Mouse (Mus musculus) mature B cell (primary cell): ENCODE measurements around the gene H6pd.

ENCODE experiments used
- in situ Hi-C: fragments of 300-500 bp; cut with MboI; formaldehyde crosslinking; loops from 2 replicates; pipeline ENCODE4 v1.14.3; 2019

H6pd gene

DNA sequence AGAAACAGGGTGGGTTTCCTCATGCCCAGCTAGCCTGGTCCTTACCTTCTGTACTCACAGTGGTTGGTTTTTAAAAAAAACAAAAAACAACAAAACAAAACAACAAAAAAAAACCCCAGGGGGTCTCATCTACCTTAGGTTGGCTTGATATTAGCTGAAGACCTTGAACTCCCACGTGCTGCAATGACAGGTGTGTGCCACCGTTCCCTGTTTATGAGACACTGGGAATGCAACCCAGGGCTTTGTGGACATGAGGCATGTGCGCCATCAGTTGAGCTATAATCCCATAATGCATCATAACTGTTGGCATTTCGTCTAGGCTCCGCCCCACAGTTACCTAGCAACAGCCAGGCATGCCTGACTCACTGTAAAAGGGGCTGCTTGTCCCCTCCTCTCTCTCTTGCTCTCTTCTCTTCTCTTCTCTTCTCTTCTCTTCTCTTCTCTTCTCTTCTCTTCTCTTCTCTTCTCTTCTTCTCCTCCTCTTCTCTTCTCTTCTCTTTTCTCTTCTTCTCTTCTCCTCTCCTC lies 33.0 kb downstream of the H6pd start:
- in situ Hi-C loops: no loop called here

DNA sequence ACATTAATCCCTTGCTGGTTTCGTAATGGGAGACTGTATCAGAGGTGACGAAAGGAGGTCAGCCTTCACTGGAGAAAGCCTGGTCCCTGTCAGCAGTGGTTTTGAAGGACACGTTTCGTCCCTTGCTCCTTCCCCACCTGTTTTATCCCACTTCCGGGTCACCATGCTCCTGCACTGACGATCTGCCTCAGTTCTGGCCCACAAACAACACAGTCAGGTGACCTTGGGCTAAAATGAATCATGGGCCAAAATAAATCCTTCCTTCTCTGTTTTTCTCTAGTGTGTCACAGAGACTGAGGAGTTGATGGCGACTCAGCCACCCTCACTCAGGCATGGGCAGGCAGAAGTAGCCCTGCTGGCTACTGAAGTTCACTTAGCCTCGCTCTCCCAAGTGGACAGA lies 33.5 kb downstream of the H6pd start:
- in situ Hi-C loops: no loop called here

DNA sequence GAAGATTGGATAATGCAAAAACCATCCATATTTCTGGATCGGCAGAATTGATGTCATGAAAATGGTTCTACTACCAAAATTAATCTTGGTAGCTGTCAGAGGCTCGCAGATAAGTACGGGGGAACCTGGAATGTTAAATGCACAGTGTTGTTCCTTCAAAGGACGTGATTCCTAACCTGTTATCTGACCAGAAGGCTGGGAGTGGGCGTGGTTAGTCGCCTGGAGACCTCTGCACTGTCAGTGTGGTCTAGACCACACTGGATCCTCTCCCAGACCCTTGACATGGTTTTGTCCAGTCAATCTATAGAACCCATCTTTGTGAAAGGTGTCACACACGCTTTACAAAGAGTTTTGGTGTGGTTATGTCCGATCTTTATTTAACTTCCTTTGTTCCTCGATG lies 37.4 kb downstream of the H6pd start:
- in situ Hi-C loops: no loop called here

DNA sequence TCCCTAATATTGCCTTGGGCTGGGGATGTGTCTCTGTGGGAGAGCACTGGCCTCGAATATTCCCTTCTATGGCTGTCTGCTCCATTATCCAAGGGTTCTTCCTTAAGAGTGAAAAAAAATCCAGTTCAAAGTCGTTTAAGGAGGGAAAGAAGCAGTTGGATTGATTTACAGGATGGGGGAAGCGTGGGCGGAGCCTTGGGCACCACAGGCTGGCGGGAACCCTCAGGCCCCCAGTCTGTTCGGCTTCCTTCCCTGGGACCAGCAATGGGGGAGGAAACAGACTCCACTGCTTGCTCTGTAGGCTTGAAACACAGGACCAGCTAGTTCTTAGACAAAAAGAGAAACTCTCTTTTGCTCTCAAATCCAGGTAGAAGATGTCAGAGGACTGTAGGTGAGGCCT lies 40.3 kb downstream of the H6pd start:
- in situ Hi-C loops: no loop called here

DNA sequence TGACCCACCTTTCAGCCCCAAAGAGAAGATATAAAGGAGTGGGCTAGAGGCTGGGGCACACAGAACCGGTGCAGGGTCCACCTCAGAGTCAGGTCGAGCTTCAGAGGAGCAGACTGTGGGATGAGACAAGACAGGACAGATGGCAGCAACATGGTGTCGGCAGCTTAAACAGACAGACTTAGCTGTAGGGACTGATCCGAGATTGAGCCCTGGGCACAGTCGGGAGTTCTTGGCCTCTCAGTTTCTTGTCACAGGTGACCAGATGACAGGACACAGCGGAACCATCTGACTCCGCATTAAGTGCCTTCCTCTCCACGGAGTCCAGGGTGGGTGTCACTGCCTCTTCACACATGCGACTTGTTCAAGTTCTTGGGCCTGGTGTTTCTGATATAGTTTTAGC lies 41.9 kb downstream of the H6pd start:
- in situ Hi-C loops: no loop called here

- in situ Hi-C loops: no loop called here
These were observed 42.6 kb downstream of the H6pd start for GRCm38 (mm10) chr4:149966252-149966651.

DNA sequence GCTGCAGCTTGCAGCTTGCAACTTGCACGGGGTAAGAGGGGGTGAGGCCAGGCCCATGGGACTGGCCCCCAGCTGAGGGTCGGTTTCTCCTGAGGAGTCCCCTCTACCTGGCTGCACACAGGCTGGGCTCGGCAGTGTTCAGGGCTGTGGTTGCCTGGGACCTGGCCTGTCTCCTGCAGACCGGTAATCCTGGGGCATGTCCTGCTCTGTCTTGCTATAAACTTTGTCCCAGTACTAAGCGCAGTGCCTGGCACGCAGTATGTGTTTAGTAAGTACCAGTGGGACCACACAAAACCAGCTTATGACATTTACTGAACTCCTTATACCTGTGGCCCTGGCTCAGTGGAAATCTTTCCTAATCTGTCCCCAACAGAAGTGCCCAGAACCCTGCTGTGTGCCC lies 43.2 kb downstream of the H6pd start:
- in situ Hi-C loops: no loop called here

GRCm38 (mm10) chr4:149965242-149965641 lies 43.6 kb downstream of the H6pd start:
- in situ Hi-C loops: no loop called here

- in situ Hi-C loops: no loop called here
These were observed 44.1 kb downstream of the H6pd start for GRCm38 (mm10) chr4:149964770-149965169.

- in situ Hi-C loops: no loop called here
These were observed 44.5 kb downstream of the H6pd start for GRCm38 (mm10) chr4:149964285-149964684.

- in situ Hi-C loops: no loop called here
These were observed 48.4 kb downstream of the H6pd start for GRCm38 (mm10) chr4:149960391-149960790.

DNA sequence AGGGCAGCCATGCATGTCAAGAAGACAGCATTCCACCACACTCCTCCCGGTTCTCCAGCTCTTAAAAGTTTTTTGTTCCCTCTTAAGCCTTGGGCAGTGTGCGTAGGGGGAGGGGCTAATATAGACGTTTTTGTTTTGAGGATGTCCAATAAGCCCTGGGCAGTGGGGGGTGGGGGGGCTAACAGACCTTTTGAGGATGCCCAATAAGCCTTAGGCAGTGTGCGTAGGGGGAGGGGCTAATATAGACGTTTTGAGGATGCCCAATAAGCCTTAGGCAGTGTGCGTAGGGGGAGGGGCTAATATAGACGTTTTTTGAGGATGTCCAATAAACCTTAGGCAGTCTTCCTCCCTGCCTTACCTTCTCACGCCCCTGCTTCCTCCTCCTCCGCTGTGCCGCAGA lies 49.0 kb downstream of the H6pd start:
- in situ Hi-C loops: loop anchor here (5.0 kb wide), 1 partner anchor 123 kb away; no protein-coding TSS in a partner anchor

DNA sequence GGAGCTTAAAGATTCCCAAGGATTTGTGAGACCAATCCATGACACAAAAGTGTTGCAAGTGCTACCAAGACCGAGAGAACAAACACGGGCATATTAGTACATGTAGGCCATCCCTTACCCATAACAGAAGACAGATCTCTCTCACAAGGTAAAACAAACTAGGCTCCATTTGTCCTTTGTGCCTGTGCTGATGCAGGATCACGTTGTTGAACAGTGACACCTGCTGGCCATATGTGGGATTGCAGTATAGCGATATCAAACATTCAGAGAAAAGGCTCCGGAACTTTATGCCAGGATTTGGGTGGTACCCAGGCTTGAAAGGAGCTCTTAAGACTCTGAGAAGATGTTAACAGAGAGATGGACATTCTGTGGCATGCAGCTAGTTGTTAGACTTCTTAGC lies 50.3 kb downstream of the H6pd start:
- in situ Hi-C loops: loop anchor here (5.0 kb wide), 1 partner anchor 121 kb away; no protein-coding TSS in a partner anchor

DNA sequence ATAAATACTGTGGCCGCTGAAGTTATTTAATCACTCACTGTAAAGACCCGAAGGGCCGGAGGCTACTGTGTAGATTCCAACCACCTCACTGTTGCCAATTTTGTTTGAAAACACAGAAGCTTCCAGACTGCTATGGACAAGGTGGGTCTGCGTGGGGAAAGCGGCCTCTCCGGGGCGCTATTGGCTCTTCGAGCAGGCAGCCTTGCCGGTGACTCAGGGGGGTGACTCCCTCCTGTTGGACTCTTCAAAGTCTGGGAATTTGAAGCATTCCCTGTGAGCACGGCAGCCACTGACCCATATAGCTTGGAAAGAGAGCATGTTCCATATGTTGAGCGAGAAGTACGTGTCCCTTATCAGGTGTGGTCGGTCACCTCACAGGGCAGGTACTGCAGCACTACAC lies 52.8 kb downstream of the H6pd start:
- in situ Hi-C loops: loop anchor here (5.0 kb wide), 1 partner anchor 119 kb away; no protein-coding TSS in a partner anchor

DNA sequence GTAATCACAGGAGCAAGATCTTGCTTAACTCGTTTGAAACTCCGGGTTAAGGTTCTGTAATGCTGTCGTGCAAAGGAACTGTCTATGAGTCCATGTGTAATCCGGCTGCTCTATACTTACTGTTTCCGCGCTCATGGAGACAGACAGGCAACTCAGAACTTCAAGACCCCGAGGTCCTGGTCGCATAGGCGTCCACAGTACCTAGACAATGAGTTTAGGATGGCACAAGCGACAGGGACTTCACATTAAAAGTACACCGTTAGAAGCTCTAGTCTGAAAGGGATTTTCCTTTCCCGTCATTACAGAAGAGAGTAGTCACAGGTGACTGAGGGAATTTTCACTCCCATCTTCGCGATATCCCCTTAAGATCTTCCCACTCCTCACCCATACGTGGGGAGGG lies 53.2 kb downstream of the H6pd start:
- in situ Hi-C loops: loop anchor here (5.0 kb wide), 1 partner anchor 118 kb away; no protein-coding TSS in a partner anchor

GRCm38 (mm10) chr4:149954893-149955439 lies 53.9 kb downstream of the H6pd start, which contains the start of gene Spsb1:
Gene Spsb1 (minus strand): TSS chr4:149955043.
- in situ Hi-C loops: loop anchor here (5.0 kb wide), 1 partner anchor 118 kb away; no protein-coding TSS in a partner anchor

DNA sequence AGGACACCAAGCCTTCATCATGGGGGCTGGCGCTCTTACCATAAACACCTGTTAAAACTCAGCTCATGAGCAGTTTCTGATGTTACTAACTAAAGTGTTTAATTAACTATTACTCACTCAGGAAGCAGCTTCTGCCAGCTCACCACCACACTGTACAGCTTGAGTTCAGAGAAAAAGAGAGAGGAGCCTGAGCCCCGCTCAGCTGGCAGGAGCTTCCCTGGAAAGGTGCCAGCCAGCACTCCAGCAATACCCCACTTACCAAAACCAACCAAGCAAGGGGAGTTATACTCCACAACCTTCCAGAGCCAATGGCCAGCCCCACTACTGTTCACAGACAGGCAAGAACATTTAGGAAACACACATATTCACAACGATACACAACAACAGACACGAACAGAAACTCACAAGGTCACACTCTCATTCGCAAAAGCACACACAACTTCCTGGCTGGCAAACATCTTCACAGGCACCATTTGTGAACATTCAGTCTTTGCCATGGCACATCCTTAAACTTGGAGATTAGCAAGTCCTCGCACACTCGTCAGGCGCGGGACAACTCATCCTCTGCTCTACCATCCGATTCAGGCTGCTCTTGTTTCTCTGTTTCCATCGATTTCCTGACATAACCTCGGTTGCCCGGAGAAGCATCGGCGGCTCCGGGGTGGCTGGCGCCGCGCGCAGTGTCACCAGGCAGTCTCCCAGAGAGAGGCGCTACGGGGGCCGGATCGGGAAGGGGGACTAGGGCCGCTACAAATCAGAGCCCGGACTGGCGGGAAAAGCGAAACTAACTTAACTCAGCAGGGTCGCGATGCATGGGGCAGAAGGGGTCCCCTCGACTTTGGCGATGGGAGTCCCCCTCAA lies 55.0 kb downstream of the H6pd start:
- in situ Hi-C loops: no loop called here

GRCm38 (mm10) chr4:149952201-149952600 lies 56.6 kb downstream of the H6pd start:
- in situ Hi-C loops: no loop called here

- in situ Hi-C loops: no loop called here
These were observed 57.6 kb downstream of the H6pd start for GRCm38 (mm10) chr4:149951201-149951600.

DNA sequence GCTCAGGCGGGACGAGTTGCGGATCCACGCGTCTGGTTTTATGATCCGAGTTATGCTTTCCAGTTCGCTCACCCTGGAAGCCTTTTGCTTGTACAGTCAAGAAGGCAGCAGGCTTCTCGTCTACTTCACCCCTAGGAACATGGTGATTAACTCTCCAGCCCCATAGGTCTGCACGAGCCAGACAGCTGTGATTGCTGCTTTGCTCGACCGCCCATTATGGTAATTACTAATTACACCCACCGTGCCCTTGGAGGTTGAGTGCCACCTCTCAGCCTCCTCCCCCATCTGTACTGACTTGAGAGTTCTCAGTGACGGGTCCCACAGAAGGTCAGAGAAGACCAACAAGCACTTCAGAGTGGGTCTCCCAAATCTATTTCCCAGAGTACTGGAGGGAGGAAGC lies 59.1 kb downstream of the H6pd start:
- in situ Hi-C loops: no loop called here

GRCm38 (mm10) chr4:149948119-149948518 lies 60.7 kb downstream of the H6pd start:
- in situ Hi-C loops: no loop called here

- in situ Hi-C loops: no loop called here
These were observed 61.4 kb downstream of the H6pd start for GRCm38 (mm10) chr4:149947396-149947795.

GRCm38 (mm10) chr4:149945194-149945593 lies 63.6 kb downstream of the H6pd start:
- in situ Hi-C loops: no loop called here
